Mouse (Mus musculus) forelimb bud, embryonic 11.5 days (tissue): ENCODE results near the gene Fam161a.
"Not testable (repeated sequence)": the region's sequence is repeated elsewhere in the genome, so short reads cannot be mapped to it uniquely, and the experiment has no call there.

Experiments
- DNase-seq: peaks from one replicate; pipeline ENCODE4 v3.0.0-alpha.2; 2012; ENCODE audit warnings: low read depth, low spot score

The Fam161a gene

GRCm38 (mm10) chr11:23049642-23050041, 42.3 kb downstream of the Fam161a start:
- no peak for DNase-seq

GRCm38 (mm10) chr11:23052353-23052752, 45.0 kb downstream of the Fam161a start:
- DNase-seq: no peak

GRCm38 (mm10) chr11:23063153-23063552, 55.8 kb downstream of the Fam161a start:
- DNase-seq: no peak

GRCm38 (mm10) chr11:23063857-23064256, 56.5 kb downstream of the Fam161a start:
- DNase-seq: no peak

- DNase-seq: not testable (repeated sequence)
Measured at GRCm38 (mm10) chr11:23064276-23064675, 56.9 kb downstream of the Fam161a start.

- DNase-seq: no peak
Measured at GRCm38 (mm10) chr11:23065167-23065668, 57.9 kb downstream of the Fam161a start.

GRCm38 (mm10) chr11:23067395-23068136, 60.2 kb downstream of the Fam161a start:
- DNase-seq: peak; percentile 91

GRCm38 (mm10) chr11:23068201-23068600, 60.9 kb downstream of the Fam161a start:
- DNase-seq: no peak

- DNase-seq: not testable (repeated sequence)
Measured at GRCm38 (mm10) chr11:23068986-23069385, 61.7 kb downstream of the Fam161a start.

- DNase-seq: no peak
Measured at GRCm38 (mm10) chr11:23074841-23075240, 67.5 kb downstream of the Fam161a start.

- DNase-seq: no peak
Measured at GRCm38 (mm10) chr11:23078541-23078940, 71.2 kb downstream of the Fam161a start.
